Mouse (Mus musculus) fibroblast of lung, adult 2 months (primary cell): ENCODE results near the gene Prcc.
A peak's percentile ranks its signal among the peaks of the same experiment; 100 is the strongest.
"Not testable (repeated sequence)": the region's sequence is repeated elsewhere in the genome, so short reads cannot be mapped to it uniquely, and the experiment has no call there.

Source experiments
- DNase-seq: peaks from one replicate; pipeline ENCODE4 v3.0.0-alpha.2; 2011; ENCODE audit warnings: low read depth

Gene Prcc

GRCm38 (mm10) chr3:87905880-87906485, 20.6 kb upstream of the Prcc start, which contains the start of gene Hdgf:
TSS of gene Hdgf (plus strand) at chr3:87906321.
- DNase-seq = peak; percentile 91

DNA sequence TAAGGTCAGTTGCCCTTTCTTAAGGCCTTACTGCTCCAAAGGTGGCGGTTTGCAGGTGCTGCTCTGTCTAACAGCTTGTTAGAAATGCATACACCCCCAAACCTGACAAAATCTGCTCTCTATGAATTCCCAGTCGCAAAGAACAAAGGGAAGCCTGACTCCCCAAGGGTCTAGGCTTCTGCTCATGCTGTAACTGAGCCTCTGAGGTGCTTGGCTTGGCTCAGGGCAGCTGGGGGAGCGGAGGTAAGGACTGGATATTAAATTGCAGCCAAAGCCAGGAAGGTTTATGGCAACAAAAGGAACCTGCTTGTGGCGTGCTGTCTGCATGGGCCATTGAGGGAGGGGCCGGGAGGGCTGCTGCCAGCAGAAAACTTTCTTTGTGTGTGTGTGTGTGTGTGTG, 18.4 kb upstream of the Prcc start:
- no peak for DNase-seq

GRCm38 (mm10) chr3:87901959-87902358, 16.6 kb upstream of the Prcc start:
- not testable (repeated sequence) for DNase-seq

- no peak for DNase-seq
These were observed 15.7 kb upstream of the Prcc start for GRCm38 (mm10) chr3:87901036-87901624.

DNA sequence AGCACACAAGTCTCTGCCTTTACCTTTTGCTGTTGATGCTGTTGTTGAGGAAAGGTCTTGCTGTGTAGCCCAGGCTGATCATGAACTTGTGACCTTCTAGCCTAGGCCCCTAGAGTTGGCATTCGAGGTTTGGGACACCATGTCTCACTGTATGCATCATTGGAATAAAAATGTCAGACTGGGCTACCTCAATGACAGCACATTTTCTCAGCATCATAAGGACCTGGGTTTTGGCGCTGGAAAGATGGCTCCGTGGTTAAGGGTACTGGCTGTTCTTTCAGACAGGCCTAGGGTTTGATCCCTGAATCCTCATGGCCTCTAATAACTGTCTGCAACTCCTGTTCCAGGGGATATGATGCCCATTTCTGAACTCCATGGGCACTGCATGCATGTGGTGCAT, 14.4 kb upstream of the Prcc start:
- DNase-seq = no peak

- DNase-seq = no peak
These were observed 13.9 kb upstream of the Prcc start for GRCm38 (mm10) chr3:87899266-87899665.

GRCm38 (mm10) chr3:87893367-87893905, 8.0 kb upstream of the Prcc start:
- DNase-seq = no peak

- no peak for DNase-seq
These were observed 6.1 kb upstream of the Prcc start for GRCm38 (mm10) chr3:87891481-87891880.

GRCm38 (mm10) chr3:87887400-87887799, 2.0 kb upstream of the Prcc start:
- DNase-seq = not testable (repeated sequence)

GRCm38 (mm10) chr3:87886416-87886815, 1.0 kb upstream of the Prcc start:
- no peak for DNase-seq

DNA sequence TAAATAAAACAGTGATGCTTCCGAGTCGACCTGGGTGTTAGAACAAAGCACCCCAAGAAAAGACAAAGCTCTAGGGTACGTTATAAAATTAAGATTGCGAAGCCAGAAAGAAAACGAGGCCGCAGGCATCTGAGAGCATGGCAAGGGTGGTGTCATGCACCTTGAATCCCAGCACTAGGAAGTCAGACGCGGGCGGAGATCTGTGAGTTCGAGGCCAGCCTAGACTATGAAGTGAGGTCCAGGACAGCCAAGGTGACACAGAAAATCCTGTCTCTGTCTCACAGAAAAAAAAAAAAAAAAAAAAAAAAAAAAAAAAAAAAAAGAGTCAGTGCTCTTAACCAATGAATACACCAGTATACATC, 577 bp upstream of the Prcc start:
- no peak for DNase-seq

- DNase-seq = no peak
These were observed 628 bp downstream of the Prcc start for GRCm38 (mm10) chr3:87884708-87885251.

DNA sequence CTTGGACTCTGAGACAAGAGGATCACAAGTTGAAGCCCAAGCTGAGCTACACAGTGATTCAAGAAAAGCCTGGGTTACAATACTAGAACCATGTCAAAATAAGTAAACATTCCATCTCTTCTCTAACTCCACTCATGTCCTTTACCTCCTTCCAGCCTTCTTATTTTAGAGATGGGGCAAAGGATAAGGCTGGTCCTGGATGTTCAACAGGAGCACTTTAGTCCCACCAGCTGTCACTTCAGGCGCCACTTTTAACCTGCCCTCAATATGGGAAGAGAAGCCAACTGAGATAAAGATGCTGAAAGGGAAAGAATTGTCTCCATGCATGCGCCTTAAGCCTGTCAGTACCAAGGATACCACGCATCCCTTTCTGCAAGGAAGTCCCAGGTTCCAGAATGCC, 1.1 kb downstream of the Prcc start:
- DNase-seq = no peak

DNA sequence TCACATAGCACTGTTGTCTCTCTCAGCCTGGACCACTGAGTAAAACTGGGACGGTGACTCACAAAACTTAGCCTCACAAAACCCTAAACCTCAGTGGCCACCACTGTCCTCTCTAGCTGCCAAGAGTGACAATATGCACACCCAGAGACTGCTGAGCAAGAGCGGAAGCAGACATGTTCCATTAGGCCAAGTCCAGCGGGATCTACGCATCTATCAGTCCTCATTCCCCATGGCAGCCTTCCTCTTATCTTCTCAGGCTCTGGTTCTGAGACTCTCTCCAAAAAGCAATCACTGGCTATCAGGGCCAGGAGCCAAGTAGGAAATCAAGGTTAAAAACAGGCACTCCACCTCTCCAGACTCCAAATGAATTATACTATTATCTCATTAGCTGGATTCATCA, 7.7 kb downstream of the Prcc start:
- no peak for DNase-seq

- not testable (repeated sequence) for DNase-seq
These were observed 21.3 kb downstream of the Prcc start for GRCm38 (mm10) chr3:87864111-87864510.

DNA sequence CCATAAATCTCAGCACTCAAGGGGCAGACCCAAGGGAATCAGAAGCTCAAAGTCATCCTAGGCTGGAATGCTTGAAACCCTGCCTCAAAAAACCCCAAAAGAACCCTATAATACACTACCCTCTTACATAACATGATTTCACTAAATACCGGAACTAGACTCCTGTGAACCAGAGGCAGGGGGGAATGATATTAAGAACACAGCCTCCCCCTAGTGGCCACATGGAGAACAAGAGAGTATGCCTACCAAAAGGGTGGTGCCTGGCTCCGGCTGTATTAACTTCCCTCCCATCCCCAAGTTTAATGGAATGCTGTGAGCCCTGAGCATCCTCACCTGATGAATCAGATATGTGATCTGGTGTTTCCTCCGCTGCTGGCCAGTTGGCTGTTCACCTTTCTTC, 25.6 kb downstream of the Prcc start:
- DNase-seq = peak; percentile 50

DNA sequence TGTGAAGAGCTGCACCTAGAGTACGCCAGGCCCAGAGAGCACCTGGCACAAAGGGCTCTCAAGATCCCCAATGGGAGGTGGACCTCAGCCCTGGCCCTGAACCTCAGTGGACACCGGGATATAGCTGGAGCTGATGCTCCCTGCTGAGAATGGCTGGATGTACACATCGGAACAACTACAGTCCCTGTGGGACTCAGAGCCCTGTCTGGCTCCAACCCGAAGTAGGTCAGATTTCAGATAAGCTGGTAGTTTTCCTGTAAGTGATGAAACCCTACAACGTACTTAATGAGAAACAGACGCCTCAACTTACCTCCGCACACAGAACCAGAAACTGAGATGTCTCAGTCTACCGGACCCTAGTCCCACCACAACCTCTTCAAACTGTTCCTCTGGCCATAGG, 27.7 kb downstream of the Prcc start:
- DNase-seq = no peak

- DNase-seq = no peak
These were observed 29.5 kb downstream of the Prcc start for GRCm38 (mm10) chr3:87855936-87856335.

- DNase-seq = no peak
These were observed 30.4 kb downstream of the Prcc start for GRCm38 (mm10) chr3:87854795-87855568.

DNA sequence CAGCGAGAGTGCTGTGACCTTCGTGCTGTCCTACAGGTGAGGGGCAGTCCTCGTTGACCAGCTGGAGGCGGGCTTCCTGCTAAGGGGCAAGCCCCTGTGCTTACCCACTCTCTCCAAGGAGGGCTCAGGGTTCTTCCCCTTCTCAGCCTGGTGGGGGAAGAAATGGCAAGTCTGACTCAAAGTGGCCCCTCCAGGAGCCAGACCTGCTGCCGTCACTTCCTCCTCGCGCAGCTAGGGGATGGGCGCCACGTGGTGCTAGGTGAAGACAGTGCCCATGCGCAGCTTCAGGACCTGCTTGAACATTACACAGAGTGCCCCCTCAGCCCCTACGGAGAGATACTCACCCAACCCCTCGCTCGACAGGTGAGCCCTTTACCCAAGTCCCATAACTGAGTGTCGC, 36.3 kb downstream of the Prcc start:
- DNase-seq = no peak

- no peak for DNase-seq
These were observed 37.7 kb downstream of the Prcc start for GRCm38 (mm10) chr3:87847680-87848079.

DNA sequence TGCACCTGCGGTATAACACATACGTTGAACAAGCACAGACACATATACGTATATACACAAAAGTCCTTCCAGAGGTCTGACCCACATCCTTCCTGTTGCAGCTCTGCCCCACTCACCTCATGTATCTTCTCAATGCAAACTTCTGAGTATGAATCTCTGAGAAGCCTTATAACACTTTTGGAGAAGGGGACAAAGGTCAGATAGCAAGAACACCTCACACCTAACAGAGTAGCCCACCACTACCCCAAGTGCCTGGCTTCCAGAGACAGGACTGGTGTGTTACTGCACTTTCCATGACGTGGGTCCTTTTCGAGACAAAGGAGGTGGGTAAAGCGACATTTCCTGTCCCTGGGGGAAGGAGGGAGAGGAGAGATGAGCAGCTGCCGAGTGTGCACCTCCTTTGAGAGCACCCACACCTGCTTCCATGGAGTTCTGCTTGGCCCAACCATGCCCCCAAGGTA, 38.7 kb downstream of the Prcc start, which contains the start of gene Sh2d2a:
Sh2d2a (plus strand) TSS at position 106 of the 461 bp plus-strand sequence.
- DNase-seq = no peak

GRCm38 (mm10) chr3:87846186-87846585, 39.2 kb downstream of the Prcc start:
- DNase-seq = no peak
